Mouse (Mus musculus): Measurements from ENCODE around the gene T.
A peak's percentile ranks its signal among the peaks of the same experiment; 100 is the strongest.

T gene

DNA sequence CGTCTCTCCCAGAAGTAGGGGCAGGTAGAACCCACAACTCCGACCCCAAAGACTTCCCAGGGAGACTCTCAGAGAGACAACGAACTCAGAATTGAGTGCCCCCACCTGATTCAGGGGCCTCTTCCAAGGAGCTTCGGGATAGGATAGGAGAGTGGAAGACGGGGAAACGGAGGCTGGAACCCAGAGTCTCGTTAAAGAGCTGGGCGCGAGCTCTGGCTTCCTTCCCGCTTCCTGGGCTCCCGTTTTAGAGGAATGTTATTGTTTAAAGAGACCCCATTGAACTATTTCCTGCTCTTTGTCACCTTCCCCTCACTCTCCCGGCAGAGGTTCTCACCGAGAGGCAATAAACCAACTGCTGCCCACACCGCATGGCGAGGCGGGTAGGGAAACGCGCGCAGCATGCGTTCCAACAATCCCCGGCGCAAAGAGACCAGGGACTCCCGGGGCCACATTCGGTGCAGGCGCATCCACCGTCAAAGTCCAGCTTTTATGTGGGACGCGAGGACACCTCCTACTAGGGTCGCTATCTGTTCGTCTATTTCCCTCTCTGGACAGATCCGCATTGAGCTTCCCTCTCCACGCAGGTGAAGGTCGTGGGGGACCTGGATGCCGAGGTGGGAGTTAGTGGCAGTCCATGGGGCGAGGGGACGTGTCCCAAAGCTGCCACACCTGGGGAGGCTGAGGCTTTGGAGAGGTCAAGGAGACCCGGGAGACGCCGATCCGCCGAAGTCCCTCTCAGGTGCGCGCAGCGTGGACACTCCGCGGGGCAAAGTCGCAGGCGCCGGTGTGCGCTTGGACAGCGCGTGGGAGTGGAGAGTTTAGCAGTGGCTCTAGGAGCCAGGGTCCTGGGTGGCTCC is 874 bp upstream of the T start:
- DNase-seq (ENCODE audit: low spot score in 2 of 2), result no peak

- no peak for DNase-seq (ENCODE audit: low spot score in 2 of 2)
These were observed 2.0 kb downstream of the T start for GRCm38 (mm10) chr17:8436184-8436583.

- DNase-seq (ENCODE audit: low spot score in 2 of 2), result no peak
These were observed 9.8 kb downstream of the T start for GRCm38 (mm10) chr17:8444062-8444461.

- DNase-seq (ENCODE audit: low spot score in 2 of 2), result no peak
These were observed 13.5 kb downstream of the T start for GRCm38 (mm10) chr17:8447676-8448192.

DNA sequence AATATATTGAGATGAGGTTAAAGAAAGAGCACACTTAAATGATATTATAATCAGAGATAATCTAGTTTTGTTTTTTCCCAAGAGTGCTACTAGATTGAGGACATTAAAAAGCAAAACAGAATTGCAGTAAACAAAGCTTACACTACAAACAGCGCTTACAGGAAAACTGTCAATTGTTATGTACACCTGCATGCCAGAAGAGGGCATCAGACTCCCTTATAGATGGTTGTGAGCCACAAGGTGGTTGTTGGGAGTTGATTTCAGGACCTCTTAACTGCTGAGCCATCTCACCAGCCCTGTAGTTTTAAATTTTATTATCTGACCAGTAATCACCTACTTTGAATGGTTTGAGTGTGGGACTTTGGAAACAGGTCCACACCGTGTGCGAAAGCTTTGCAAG is 14.1 kb downstream of the T start:
- DNase-seq (ENCODE audit: low spot score in 2 of 2), result no peak

GRCm38 (mm10) chr17:8455196-8455595 is 21.0 kb downstream of the T start:
- peak in 1 of 2 experiments; percentile 55 for DNase-seq (ENCODE audit: low spot score in 2 of 2)

- peak in 1 of 2 experiments; percentile 56 for DNase-seq (ENCODE audit: low spot score in 2 of 2)
These were observed 21.4 kb downstream of the T start for GRCm38 (mm10) chr17:8455601-8456000.

DNA sequence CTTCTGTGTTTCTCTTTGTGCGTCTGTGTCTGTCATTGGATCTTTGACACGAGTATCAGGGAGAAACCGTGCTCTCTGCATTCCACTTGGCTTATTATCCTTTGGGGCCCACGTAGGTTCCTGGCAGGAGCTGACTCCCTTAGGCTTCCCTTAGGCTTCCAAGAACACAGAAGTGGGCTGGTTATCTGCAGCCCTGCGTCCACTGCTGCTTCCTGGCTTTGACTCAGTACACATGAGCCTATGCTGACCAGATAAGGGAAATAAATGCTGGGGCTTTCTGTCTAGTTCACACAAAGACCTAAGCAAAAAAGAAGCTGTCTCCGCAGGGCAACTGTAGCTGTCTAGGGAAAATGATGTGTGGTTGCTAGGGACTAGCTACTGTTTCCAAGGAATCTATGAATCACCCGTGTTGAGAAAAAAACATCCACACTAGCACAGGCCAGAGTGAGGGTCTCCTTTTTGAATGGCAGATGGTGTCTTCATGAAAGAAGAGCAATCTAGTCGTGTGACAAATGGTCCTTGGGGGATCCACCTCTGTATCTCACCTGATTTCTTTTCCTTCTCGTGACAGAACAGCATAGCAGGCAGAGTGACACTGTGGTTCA is 22.7 kb downstream of the T start:
- no peak for DNase-seq (ENCODE audit: low spot score in 2 of 2)

DNA sequence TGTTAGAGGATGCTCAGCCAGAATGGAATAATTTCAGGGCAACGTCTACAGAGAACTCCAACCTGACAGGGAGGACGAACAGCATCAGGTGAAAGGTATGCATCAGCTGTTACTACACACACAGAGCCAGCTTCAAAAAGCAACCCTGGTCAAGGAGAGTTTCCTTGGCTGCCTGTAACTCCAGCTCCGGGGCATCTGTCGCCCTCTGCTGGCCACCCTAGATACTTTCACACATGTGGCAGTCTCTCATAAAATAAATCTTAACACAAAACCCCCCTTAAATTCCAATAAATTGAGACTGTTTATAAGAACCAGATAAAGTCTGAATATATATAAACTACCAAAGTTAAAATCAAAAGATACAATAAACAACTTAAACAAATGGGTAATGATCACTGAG is 27.3 kb downstream of the T start:
- no peak for DNase-seq (ENCODE audit: low spot score in 2 of 2)

DNA sequence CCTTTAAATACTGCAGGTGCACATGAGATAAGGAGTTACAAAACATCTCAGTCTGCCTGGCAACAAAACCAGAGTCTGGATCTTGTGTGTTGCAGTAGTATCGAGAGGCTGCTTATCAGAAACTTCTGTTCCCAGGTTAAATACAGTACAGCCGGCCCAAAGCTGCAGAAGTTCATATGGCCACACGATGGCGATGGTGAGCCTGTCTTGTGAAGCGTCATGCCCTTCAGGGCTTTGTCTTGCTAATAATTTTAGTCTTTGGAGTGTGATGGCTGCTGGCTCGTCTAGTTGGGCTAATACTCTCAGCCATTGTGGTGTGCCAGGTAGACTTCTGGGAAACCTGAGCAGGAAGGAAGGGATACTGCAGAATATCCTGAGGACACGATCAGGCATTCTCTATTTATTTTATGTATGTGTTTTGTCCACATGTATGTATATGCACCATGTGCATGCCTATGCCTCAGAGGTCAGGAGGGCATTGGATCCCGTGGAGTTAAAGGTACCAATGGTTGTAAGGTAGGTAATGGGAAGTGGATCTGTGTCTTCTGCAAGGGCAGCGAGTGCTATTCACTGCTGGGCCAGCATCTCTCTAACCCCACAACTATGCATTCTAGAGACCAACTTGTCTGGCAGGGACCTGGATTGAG is 29.4 kb downstream of the T start:
- peak; percentile 29 to 74 for DNase-seq (ENCODE audit: low spot score in 2 of 2)

DNA sequence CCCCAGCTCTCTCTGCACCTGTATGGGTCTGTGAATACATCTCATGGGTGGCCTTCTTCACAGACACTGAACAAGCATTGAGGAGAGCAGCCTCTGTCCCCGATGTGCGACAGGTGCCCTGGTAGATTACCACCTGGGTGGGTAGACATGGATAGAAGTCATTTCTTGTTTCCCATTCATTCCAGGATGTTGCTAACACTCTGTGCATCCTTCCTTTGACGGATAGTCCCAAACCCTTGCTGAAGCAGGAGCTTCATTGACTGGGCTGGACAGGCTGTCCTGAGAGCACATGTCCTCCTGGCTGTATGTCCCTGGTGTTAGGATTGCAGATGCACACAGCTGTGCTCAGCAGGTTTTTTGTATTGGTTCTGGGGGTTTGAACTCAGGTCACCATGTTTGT is 33.5 kb downstream of the T start:
- no peak for DNase-seq (ENCODE audit: low spot score in 2 of 2)

DNA sequence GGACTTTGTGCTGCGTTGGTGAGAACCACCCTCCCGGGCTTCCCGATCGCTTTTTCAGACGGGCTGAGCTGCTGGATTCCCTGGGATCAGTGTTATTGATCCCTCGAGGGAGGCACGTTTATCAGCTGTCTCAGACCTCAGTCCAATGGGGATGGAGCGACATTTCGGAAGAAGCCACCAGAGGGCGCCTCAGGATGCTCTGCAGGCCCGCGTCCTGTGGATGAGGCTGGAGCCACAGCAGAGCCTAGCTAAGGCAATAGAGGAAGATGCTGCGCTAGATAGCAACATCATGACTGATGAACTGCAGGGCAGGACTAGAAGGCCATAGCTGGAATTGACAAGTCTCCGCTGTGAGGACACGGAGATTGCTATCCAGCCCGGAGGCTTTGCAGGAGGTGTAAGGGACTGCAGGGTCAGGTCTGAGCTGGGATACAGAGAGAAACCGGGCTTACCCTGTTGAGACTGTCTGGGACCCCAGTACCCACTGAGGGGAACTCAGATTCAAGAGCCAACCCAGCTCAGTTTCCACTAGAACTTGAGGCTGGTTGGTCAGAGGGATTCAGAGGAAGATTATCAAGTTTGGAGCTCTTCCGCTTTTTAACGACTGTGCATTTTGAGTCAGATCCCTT is 34.6 kb downstream of the T start:
- peak; percentile 51 to 85 for DNase-seq (ENCODE audit: low spot score in 2 of 2)

- no peak for DNase-seq (ENCODE audit: low spot score in 2 of 2)
These were observed 44.3 kb downstream of the T start for GRCm38 (mm10) chr17:8478554-8478953.

DNA sequence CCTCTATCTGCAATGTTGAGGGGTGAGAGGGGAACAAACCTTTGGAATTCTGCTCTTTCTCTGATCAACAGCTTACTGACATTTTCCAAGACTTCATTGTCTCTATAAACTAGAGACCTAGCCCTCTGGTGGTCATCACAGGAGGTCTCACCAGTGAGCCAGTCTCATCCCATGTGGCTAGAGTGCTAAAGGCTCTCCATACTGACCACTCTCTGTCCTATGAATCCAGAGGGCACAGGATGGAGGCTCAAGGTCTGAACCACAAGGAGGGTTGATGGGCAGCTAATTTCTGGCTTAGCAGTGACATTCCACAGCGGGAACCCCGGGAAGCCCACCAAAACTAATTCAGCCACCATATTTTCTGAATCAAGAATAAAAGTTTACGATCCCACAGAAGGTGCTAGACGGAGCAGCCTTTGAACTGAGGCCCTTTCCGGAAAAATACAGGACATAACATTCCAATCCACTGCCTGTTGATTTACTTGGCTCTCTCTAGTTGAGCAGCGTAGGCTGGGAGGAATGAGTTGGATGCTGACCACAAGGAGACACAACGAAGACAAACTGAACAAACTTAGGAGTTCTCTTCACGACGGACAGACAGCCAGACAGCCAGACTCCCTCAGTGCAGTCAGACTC is 45.4 kb downstream of the T start:
- no peak for DNase-seq (ENCODE audit: low spot score in 2 of 2)

DNA sequence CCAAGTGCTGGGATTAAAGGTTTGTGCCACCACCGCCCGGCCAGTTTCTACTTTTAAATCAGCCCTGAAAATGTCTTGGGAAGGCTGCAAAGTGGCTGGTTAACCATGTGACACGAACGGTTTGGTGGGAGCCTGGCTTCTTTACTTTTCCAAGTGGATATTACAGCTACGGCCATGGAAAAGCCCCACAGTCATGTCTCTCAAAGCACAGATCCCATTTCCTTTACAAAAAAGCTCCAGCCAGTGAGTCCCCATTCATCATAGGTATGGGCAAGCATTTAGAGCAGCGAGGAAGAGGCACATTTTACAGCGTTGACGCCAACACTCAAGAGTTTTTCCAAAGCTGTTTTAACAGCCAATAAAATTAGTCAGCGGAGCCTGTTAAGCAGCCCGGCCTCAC is 47.6 kb downstream of the T start:
- no peak for DNase-seq (ENCODE audit: low spot score in 2 of 2)

- DNase-seq (ENCODE audit: low spot score in 2 of 2), result no peak
These were observed 48.7 kb downstream of the T start for GRCm38 (mm10) chr17:8482876-8483275.

DNA sequence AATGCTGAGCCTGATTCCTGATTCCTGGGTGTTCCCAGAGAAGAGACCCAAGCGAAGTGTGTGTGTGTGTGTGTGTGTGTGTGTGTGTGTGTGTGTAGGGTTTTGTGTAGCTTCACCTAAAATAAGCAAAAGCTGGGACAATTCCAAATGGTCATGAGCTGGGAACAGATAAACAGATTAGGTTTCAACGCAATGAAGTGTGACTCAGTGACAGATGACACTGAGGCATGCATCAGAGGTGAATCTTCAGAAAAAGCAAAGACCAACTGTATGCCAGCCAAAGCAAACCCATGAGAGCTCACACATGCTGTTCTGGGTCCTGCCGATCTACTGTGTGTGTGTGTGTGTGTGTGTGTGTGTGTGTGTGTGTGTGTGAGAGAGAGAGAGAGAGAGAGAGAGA is 50.0 kb downstream of the T start:
- DNase-seq (ENCODE audit: low spot score in 2 of 2), result no peak

GRCm38 (mm10) chr17:8485146-8485545 is 50.9 kb downstream of the T start:
- no peak for DNase-seq (ENCODE audit: low spot score in 2 of 2)

GRCm38 (mm10) chr17:8487824-8488223 is 53.6 kb downstream of the T start:
- DNase-seq (ENCODE audit: low spot score in 2 of 2), result no peak

- DNase-seq (ENCODE audit: low spot score in 2 of 2), result no peak
These were observed 56.7 kb downstream of the T start for GRCm38 (mm10) chr17:8490971-8491370.

Measured in spleen, postnatal 4 days (tissue).